Mouse (Mus musculus) liver, postnatal 0 days (tissue): Measurements from ENCODE around the gene Vmn2r84. TPM values are rescaled to one million over a fixed set of nuclear protein-coding genes. Genes with fewer than 3 reads are reported as not detected.

Source experiments
- ATAC-seq: fragments of 200-750 bp; cut with Nextera tagmentation; 2 replicates; pipeline ENCODE4 v1.8.0; 2017; ENCODE audit warnings: mild to moderate bottlenecking, moderate library complexity
- DNase-seq: peaks from one replicate; pipeline ENCODE4 v3.0.0-alpha.2; 2016
- H3K27ac ChIP-seq: fragments of 300-500 bp; sonication (generic); 2 replicates; pipeline ENCODE4 v1.5.1; 2014; ENCODE audit warnings: antibody characterized with exemption, moderate library complexity, mild to moderate bottlenecking, low read depth
- H3K27me3 ChIP-seq: fragments of 300-500 bp; sonication (generic); 2 replicates; pipeline ENCODE4 v1.6.1; 2014; ENCODE audit warnings: low read length, control low read depth, mixed read lengths; ENCODE audit not compliant: insufficient read depth
- H3K36me3 ChIP-seq: fragments of 300-500 bp; sonication (generic); replicated peaks from 2 replicates; pipeline ENCODE4 v1.6.1; 2014; ENCODE audit warnings: mild to moderate bottlenecking, control low read depth, low read length, moderate library complexity, mixed read lengths; ENCODE audit not compliant: insufficient read depth
- H3K4me1 ChIP-seq: fragments of 300-500 bp; sonication (generic); 2 replicates; pipeline ENCODE4 v1.6.1; 2014; ENCODE audit warnings: antibody characterized with exemption, mild to moderate bottlenecking, control low read depth; ENCODE audit not compliant: insufficient read depth
- H3K4me2 ChIP-seq: fragments of 300-500 bp; sonication (generic); 2 replicates; pipeline ENCODE4 v1.6.1; 2014; ENCODE audit warnings: low read depth, mild to moderate bottlenecking, low read length, moderate library complexity, mixed read lengths
- H3K4me3 ChIP-seq: fragments of 300-500 bp; sonication (generic); 2 replicates; pipeline ENCODE4 v1.5.1; 2014; ENCODE audit warnings: low read depth, low read length
- H3K9ac ChIP-seq: fragments of 300-500 bp; sonication (generic); replicated peaks from 2 replicates; pipeline ENCODE4 v1.6.1; 2014; ENCODE audit warnings: mild to moderate bottlenecking, moderate library complexity
- H3K9me3 ChIP-seq: fragments of 300-500 bp; sonication (generic); 2 replicates; pipeline ENCODE4 v1.6.1; 2016; ENCODE audit warnings: mild to moderate bottlenecking, control low read depth, low read length, mixed read lengths
- CTCF ChIP-seq: sonication (generic); IDR thresholded peaks from 2 replicates; pipeline ENCODE4 v1.5.1; 2016; ENCODE audit warnings: antibody characterized with exemption, low read depth
- EP300 ChIP-seq: IDR thresholded peaks from 2 replicates; pipeline ENCODE4 v1.6.1; 2016; ENCODE audit warnings: antibody characterized with exemption, low read depth, mild to moderate bottlenecking
- WGBS: fragments of 180-500 bp; shearing (Covaris S2); extraction: QIAGEN DNeasy Blood & Tissue Kit; methylation state at CpG from one replicate; pipeline ENCODE4 v1.1.7; 2014; ENCODE audit not compliant: insufficient replicate concordance; 5-methylcytosine and 5-hydroxymethylcytosine counted together
- polyA plus RNA-seq: library from polyadenylated mRNA; unstranded; fragments of >200 nt; fragmentation: Nextera tagmentation; extraction: Ambion mirVana; gene quantifications from 2 replicates; pipeline ENCODE4 v1.2.1, GENCODE M21; 2015

Gene Vmn2r84
- polyA plus RNA-seq, 1 experiment from 2014 or later: 0.01 TPM

- Histone ChIP-seq H3K9ac (no peak overlapping the region), H3K36me3 (no peaks in the 10 kb centered on the region), H3K9me3 (no peaks in the 10 kb centered on the region), H3K4me1 (peaks cover 4% of the 10 kb centered on the region; the same call in 1 of the 2 replicates), H3K27ac (no peak overlapping the region), H3K4me3 (no peak overlapping the region), H3K4me2 (no peak overlapping the region), H3K27me3 (no peaks in the 10 kb centered on the region)
- ATAC-seq: no peak
- DNase-seq: no peak
- no peak for TF ChIP-seq EP300
- no peak for TF ChIP-seq CTCF
- WGBS: 69% methylated on average over 2 of the region's 2 CpGs
Observed at GRCm38 (mm10) chr10:130375145-130375544, 19.0 kb downstream of the Vmn2r84 start.

- Histone ChIP-seq H3K4me2 (no peak overlapping the region), H3K4me3 (no peak overlapping the region), H3K4me1 (peaks cover 4% of the 10 kb centered on the region; the same call in 1 of the 2 replicates), H3K9ac (no peak overlapping the region), H3K27ac (no peak overlapping the region), H3K27me3 (no peaks in the 10 kb centered on the region), H3K9me3 (no peaks in the 10 kb centered on the region), H3K36me3 (no peaks in the 10 kb centered on the region)
- WGBS: 58% methylated on average over 2 of the region's 2 CpGs
- ATAC-seq (peak; percentile 76), DNase-seq (peak; percentile 31)
- peak; percentile 83 for TF ChIP-seq EP300
- TF ChIP-seq CTCF: no peak
Observed at GRCm38 (mm10) chr10:130372491-130373173, 21.5 kb downstream of the Vmn2r84 start.

- WGBS: 71% methylated on average over 1 of the region's 1 CpGs
- Histone ChIP-seq H3K36me3 (no peaks in the 10 kb centered on the region), H3K27ac (no peak overlapping the region), H3K9ac (no peak overlapping the region), H3K4me2 (no peak overlapping the region), H3K4me1 (peaks cover 4% of the 10 kb centered on the region; the same call in 1 of the 2 replicates), H3K4me3 (no peak overlapping the region), H3K9me3 (no peaks in the 10 kb centered on the region), H3K27me3 (no peaks in the 10 kb centered on the region)
- DNase-seq (no peak), ATAC-seq (no peak)
- no peak for TF ChIP-seq CTCF
- TF ChIP-seq EP300: no peak
Observed at GRCm38 (mm10) chr10:130371644-130372043, 22.5 kb downstream of the Vmn2r84 start.

GRCm38 (mm10) chr10:130370005-130370682, 24.0 kb downstream of the Vmn2r84 start:
- Histone ChIP-seq H3K4me2 (no peak overlapping the region), H3K4me3 (no peak overlapping the region), H3K27me3 (no peaks in the 10 kb centered on the region), H3K36me3 (no peaks in the 10 kb centered on the region), H3K9ac (no peak overlapping the region), H3K9me3 (no peaks in the 10 kb centered on the region), H3K4me1 (peaks cover 4% of the 10 kb centered on the region; the same call in 1 of the 2 replicates), H3K27ac (no peak overlapping the region)
- DNase-seq (no peak), ATAC-seq (no peak)
- 69% methylated on average over 2 of the region's 2 CpGs for WGBS
- TF ChIP-seq CTCF: no peak
- no peak for TF ChIP-seq EP300

- Histone ChIP-seq H3K9ac (no peak overlapping the region), H3K27me3 (no peaks in the 10 kb centered on the region), H3K9me3 (no peaks in the 10 kb centered on the region), H3K27ac (no peak overlapping the region), H3K36me3 (no peaks in the 10 kb centered on the region), H3K4me3 (no peak overlapping the region), H3K4me1 (peaks cover 4% of the 10 kb centered on the region; the same call in 1 of the 2 replicates), H3K4me2 (no peak overlapping the region)
- ATAC-seq (no peak), DNase-seq (no peak)
- TF ChIP-seq EP300 (no peak), CTCF (no peak)
Observed at GRCm38 (mm10) chr10:130368384-130368783, 25.7 kb downstream of the Vmn2r84 start.

- no peak overlapping the region for H3K27ac ChIP-seq
- TF ChIP-seq CTCF (no peak), EP300 (no peak)
- H3K9ac ChIP-seq: no peak overlapping the region
- H3K36me3 ChIP-seq: no peaks in the 10 kb centered on the region
- no peak overlapping the region for H3K4me2 ChIP-seq
- no peak for DNase-seq
- no peak for ATAC-seq
- H3K9me3 ChIP-seq: no peaks in the 10 kb centered on the region
- H3K4me3 ChIP-seq: no peak overlapping the region
- H3K4me1 ChIP-seq: no peaks in the 10 kb centered on the region
- H3K27me3 ChIP-seq: no peaks in the 10 kb centered on the region
Observed at GRCm38 (mm10) chr10:130364766-130365165, 29.4 kb downstream of the Vmn2r84 start.
